Mouse (Mus musculus): ENCODE results near the gene Il12b. TPM values are rescaled to one million over a fixed set of nuclear protein-coding genes. Genes with fewer than 3 reads are reported as not detected.

Il12b gene
- polyA plus RNA-seq, 2 experiments, result 0.06 to 0.26 TPM

DNA sequence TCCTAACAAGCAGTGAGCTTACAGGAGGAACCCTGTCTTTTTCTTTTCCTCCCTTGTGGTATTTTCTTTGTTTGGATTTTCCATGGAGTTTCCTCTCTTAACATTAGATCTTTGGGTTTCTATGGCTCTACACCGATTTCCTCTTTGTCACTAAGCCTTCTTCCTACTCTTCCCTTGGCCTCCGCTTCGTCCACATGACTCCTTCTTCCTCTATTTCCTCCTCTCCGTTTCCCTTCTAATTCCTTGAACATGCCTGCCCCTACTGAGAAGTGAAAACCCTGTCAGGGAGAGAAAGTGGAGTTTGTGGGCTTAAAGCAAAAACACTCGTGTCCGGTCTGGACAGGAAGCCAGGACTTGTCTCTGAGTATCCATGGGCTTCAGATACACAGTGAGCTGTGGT lies 27.0 kb upstream of the Il12b start:
- DNase-seq (ENCODE audit: low spot score) (no peak), ATAC-seq (ENCODE audit: low FRiP score, low read depth) (no peak)
- H3K9ac ChIP-seq (ENCODE audit: low read depth, low read length, severe bottlenecking), result no peak overlapping the region
- H3K27ac ChIP-seq (replicated peaks; ENCODE audit: low read depth, low read length), result no peak overlapping the region
- no peaks in the 10 kb centered on the region for H3K4me1 ChIP-seq (ENCODE audit: control insufficient read depth, insufficient read depth, low read length)
- no peaks in the 10 kb centered on the region for H3K9me3 ChIP-seq (ENCODE audit: control insufficient read depth, low read length)
- H3K27me3 ChIP-seq (ENCODE audit: control insufficient read depth, insufficient read depth, low read length), result no peaks in the 10 kb centered on the region
- WGBS, result 82% methylated on average over 6 of the region's 6 CpGs
- H3K36me3 ChIP-seq (ENCODE audit: control insufficient read depth, insufficient read depth, low read length), result no peaks in the 10 kb centered on the region
- no peak for TF ChIP-seq POLR2A (IDR thresholded peaks at IDR 0.05; ENCODE audit: borderline replicate concordance, extremely low read depth, insufficient read depth, insufficient read length)
- H3K4me3 ChIP-seq (replicated peaks; ENCODE audit: low read length), result no peak overlapping the region
- no peak overlapping the region for H3K4me2 ChIP-seq (replicated peaks; ENCODE audit: low read depth, low read length, severe bottlenecking)

GRCm38 (mm10) chr11:44377879-44378278 lies 22.0 kb upstream of the Il12b start:
- 87% methylated on average over 5 of the region's 5 CpGs for WGBS

DNA sequence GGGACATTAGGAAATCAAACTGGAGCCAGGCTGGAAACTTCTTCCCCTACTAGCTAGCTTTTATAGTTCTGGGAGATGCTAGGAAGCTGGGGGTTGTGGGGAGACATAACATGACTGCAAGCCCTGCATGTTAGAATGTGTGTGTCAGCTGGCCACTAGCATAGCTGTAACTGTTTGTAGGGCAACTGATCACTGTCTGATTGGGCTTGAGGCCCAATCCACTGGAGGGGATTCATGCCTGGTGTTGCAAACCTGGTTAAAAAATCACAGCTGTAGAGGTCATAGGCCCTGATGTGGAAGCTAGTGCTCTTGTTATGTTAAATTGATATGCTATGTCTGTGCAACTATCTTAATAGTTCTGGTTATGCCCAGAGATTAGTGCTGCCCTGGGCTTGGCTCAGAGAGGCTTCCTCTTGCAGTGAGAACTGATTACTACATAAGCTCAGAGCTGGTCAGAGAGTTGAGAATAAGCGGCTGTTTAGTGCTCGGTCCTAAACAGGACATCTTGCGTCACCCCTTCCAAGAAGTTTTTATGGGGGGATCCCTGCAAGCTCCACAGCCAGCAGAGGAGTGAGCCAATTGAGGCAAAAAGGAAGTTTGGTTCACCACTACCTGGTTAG lies 19.3 kb upstream of the Il12b start:
- no peak for ATAC-seq (ENCODE audit: low FRiP score, low read depth)
- TF ChIP-seq POLR2A (IDR thresholded peaks at IDR 0.05; ENCODE audit: borderline replicate concordance, extremely low read depth, insufficient read depth, insufficient read length), result no peak
- WGBS, result 70% methylated on average over 3 of the region's 3 CpGs

More at GRCm38 (mm10) chr11:44377879-44378278, 22.0 kb upstream of the Il12b start:
- no peak for TF ChIP-seq POLR2A (IDR thresholded peaks at IDR 0.05; ENCODE audit: borderline replicate concordance, extremely low read depth, insufficient read depth, insufficient read length)
- Histone ChIP-seq H3K4me2 (replicated peaks; ENCODE audit: low read depth, low read length, severe bottlenecking) (no peak overlapping the region), H3K9me3 (ENCODE audit: control insufficient read depth, low read length) (no peaks in the 10 kb centered on the region), H3K27me3 (ENCODE audit: control insufficient read depth, insufficient read depth, low read length) (no peaks in the 10 kb centered on the region), H3K4me3 (replicated peaks; ENCODE audit: low read length) (no peak overlapping the region), H3K4me1 (ENCODE audit: control insufficient read depth, insufficient read depth, low read length) (no peaks in the 10 kb centered on the region), H3K9ac (ENCODE audit: low read depth, low read length, severe bottlenecking) (no peak overlapping the region), H3K27ac (replicated peaks; ENCODE audit: low read depth, low read length) (no peak overlapping the region), H3K36me3 (ENCODE audit: control insufficient read depth, insufficient read depth, low read length) (no peaks in the 10 kb centered on the region)
- DNase-seq (ENCODE audit: low spot score) (no peak), ATAC-seq (ENCODE audit: low FRiP score, low read depth) (no peak)

DNA sequence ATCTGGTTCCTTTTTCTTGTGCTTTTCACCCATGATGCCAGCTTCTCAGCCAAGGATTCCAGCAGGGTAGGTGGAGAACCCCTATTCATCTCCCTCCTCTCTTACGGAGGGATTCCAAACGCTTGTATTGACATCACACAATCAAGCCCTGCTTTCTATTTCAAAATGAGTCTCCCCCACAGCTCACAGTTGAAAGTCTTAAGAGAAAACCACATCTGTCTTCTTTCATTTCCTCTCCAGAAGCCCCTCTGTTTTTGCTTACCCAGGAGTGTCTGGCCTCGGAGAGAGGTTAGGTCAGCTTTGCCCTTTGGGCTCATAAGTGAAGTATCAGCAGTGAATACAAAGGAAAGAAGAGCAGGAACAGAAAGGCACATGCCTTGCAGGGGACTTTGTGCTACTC lies 17.7 kb upstream of the Il12b start:
- Histone ChIP-seq H3K4me3 (replicated peaks; ENCODE audit: low read length) (no peak overlapping the region), H3K4me2 (replicated peaks; ENCODE audit: low read depth, low read length, severe bottlenecking) (no peak overlapping the region), H3K4me1 (ENCODE audit: control insufficient read depth, insufficient read depth, low read length) (no peaks in the 10 kb centered on the region), H3K9me3 (ENCODE audit: control insufficient read depth, low read length) (no peaks in the 10 kb centered on the region), H3K36me3 (ENCODE audit: control insufficient read depth, insufficient read depth, low read length) (no peaks in the 10 kb centered on the region), H3K27me3 (ENCODE audit: control insufficient read depth, insufficient read depth, low read length) (no peaks in the 10 kb centered on the region), H3K9ac (ENCODE audit: low read depth, low read length, severe bottlenecking) (no peak overlapping the region), H3K27ac (replicated peaks; ENCODE audit: low read depth, low read length) (no peak overlapping the region)
- WGBS, result 51% methylated on average over 3 of the region's 3 CpGs
- ATAC-seq (ENCODE audit: low FRiP score, low read depth), result no peak
- no peak for DNase-seq (ENCODE audit: low spot score)
- TF ChIP-seq POLR2A (IDR thresholded peaks at IDR 0.05; ENCODE audit: borderline replicate concordance, extremely low read depth, insufficient read depth, insufficient read length), result no peak

More for the DNA sequence above, 19.3 kb upstream of the Il12b start:
- no peaks in the 10 kb centered on the region for H3K9me3 ChIP-seq (ENCODE audit: control insufficient read depth, low read length)
- no peaks in the 10 kb centered on the region for H3K4me1 ChIP-seq (ENCODE audit: control insufficient read depth, insufficient read depth, low read length)
- H3K9ac ChIP-seq (ENCODE audit: low read depth, low read length, severe bottlenecking), result no peak overlapping the region
- no peaks in the 10 kb centered on the region for H3K27me3 ChIP-seq (ENCODE audit: control insufficient read depth, insufficient read depth, low read length)
- H3K4me3 ChIP-seq (replicated peaks; ENCODE audit: low read length), result no peak overlapping the region
- no peak overlapping the region for H3K4me2 ChIP-seq (replicated peaks; ENCODE audit: low read depth, low read length, severe bottlenecking)
- no peaks in the 10 kb centered on the region for H3K36me3 ChIP-seq (ENCODE audit: control insufficient read depth, insufficient read depth, low read length)
- H3K27ac ChIP-seq (replicated peaks; ENCODE audit: low read depth, low read length), result no peak overlapping the region
- no peak for DNase-seq (ENCODE audit: low spot score)

- ATAC-seq (ENCODE audit: low FRiP score, low read depth) (no peak), DNase-seq (ENCODE audit: low spot score) (no peak)
- H3K9ac ChIP-seq (ENCODE audit: low read depth, low read length, severe bottlenecking), result no peak overlapping the region
- no peak overlapping the region for H3K4me2 ChIP-seq (replicated peaks; ENCODE audit: low read depth, low read length, severe bottlenecking)
- H3K27ac ChIP-seq (replicated peaks; ENCODE audit: low read depth, low read length), result no peak overlapping the region
- no peak overlapping the region for H3K4me3 ChIP-seq (replicated peaks; ENCODE audit: low read length)
- no peaks in the 10 kb centered on the region for H3K36me3 ChIP-seq (ENCODE audit: control insufficient read depth, insufficient read depth, low read length)
- TF ChIP-seq POLR2A (IDR thresholded peaks at IDR 0.05; ENCODE audit: borderline replicate concordance, extremely low read depth, insufficient read depth, insufficient read length), result no peak
- no peaks in the 10 kb centered on the region for H3K27me3 ChIP-seq (ENCODE audit: control insufficient read depth, insufficient read depth, low read length)
- no peaks in the 10 kb centered on the region for H3K4me1 ChIP-seq (ENCODE audit: control insufficient read depth, insufficient read depth, low read length)
- no peaks in the 10 kb centered on the region for H3K9me3 ChIP-seq (ENCODE audit: control insufficient read depth, low read length)
- WGBS, result 79% methylated on average over 2 of the region's 2 CpGs
Observed at GRCm38 (mm10) chr11:44387031-44387430, 12.8 kb upstream of the Il12b start.
